Mouse (Mus musculus) cerebellum, postnatal 36 days (tissue): Measurements from ENCODE around the gene Pmvk.

Experiments
- DNase-seq, 2 experiments: peaks; one replicate each; pipeline ENCODE4 v3.0.0; 2021 to 2022; ENCODE audit warnings: mixed read lengths in 2 of 2

The Pmvk gene

GRCm38 (mm10) chr3:89484766-89485524 lies 30.6 kb downstream of the Pmvk start:
- peak; percentile 60 for DNase-seq

GRCm38 (mm10) chr3:89486111-89486510 lies 31.8 kb downstream of the Pmvk start:
- DNase-seq = no peak

- no peak for DNase-seq
Observed at GRCm38 (mm10) chr3:89486916-89487702, 32.8 kb downstream of the Pmvk start.

- no peak for DNase-seq
Observed at GRCm38 (mm10) chr3:89490790-89491189, 36.4 kb downstream of the Pmvk start.

GRCm38 (mm10) chr3:89491559-89491958 lies 37.2 kb downstream of the Pmvk start:
- DNase-seq = no peak

- DNase-seq = no peak
Observed at GRCm38 (mm10) chr3:89492701-89493151, 38.4 kb downstream of the Pmvk start.

GRCm38 (mm10) chr3:89494630-89495029 lies 40.3 kb downstream of the Pmvk start:
- no peak for DNase-seq

GRCm38 (mm10) chr3:89496366-89496765 lies 42.0 kb downstream of the Pmvk start:
- DNase-seq = no peak

- DNase-seq = no peak
Observed at GRCm38 (mm10) chr3:89499696-89500095, 45.4 kb downstream of the Pmvk start.

- no peak for DNase-seq
Observed at GRCm38 (mm10) chr3:89501486-89501885, 47.1 kb downstream of the Pmvk start.

GRCm38 (mm10) chr3:89502551-89502950 lies 48.2 kb downstream of the Pmvk start:
- no peak for DNase-seq

- DNase-seq = no peak
Observed at GRCm38 (mm10) chr3:89508041-89508440, 53.7 kb downstream of the Pmvk start.

- DNase-seq = peak; percentile 62 to 68
Observed at GRCm38 (mm10) chr3:89510979-89511378, 56.6 kb downstream of the Pmvk start.

GRCm38 (mm10) chr3:89511400-89511799 lies 57.1 kb downstream of the Pmvk start:
- no peak for DNase-seq

- DNase-seq = peak in 1 of 2 experiments; percentile 16
Observed at GRCm38 (mm10) chr3:89512225-89512624, 57.9 kb downstream of the Pmvk start.

GRCm38 (mm10) chr3:89515444-89515843 lies 61.1 kb downstream of the Pmvk start:
- no peak for DNase-seq

GRCm38 (mm10) chr3:89516321-89516720 lies 62.0 kb downstream of the Pmvk start:
- DNase-seq = no peak
